Mouse (Mus musculus) myocyte (in vitro differentiated cells): Measurements from ENCODE around the gene Pgs1.

Experiments
- E2F4 ChIP-seq: IDR thresholded peaks from one replicate; pipeline ENCODE4 v1.6.1; 2011; ENCODE audit warnings: mild to moderate bottlenecking, control low read depth, moderate library complexity; ENCODE audit not compliant: insufficient read depth
- MYOD1 ChIP-seq, 3 experiments: IDR thresholded peaks; one replicate each; pipeline ENCODE4 v1.6.1; 2011; ENCODE audit warnings: control low read depth in 2 of 3, low read depth in 2 of 3, mild to moderate bottlenecking in 2 of 3, moderate library complexity in 1 of 3; ENCODE audit not compliant: insufficient read length in 2 of 3, control insufficient read depth in 1 of 3
- MYOG ChIP-seq, 3 experiments: IDR thresholded peaks; one replicate each; pipeline ENCODE4 v1.6.1; 2011; ENCODE audit warnings: control low read depth in 2 of 3, low read depth in 2 of 3, mild to moderate bottlenecking in 2 of 3; ENCODE audit not compliant: insufficient read length in 2 of 3, control insufficient read depth in 1 of 3, insufficient read depth in 1 of 3
- POLR2A ChIP-seq: IDR thresholded peaks from one replicate; pipeline ENCODE4 v1.6.1; 2011; ENCODE audit warnings: low read depth, mild to moderate bottlenecking, control low read depth, moderate library complexity; ENCODE audit not compliant: insufficient read length
- USF1 ChIP-seq: IDR thresholded peaks from one replicate; pipeline ENCODE4 v1.6.1; 2011; ENCODE audit warnings: low read depth, mild to moderate bottlenecking, control low read depth, moderate library complexity

DNA sequence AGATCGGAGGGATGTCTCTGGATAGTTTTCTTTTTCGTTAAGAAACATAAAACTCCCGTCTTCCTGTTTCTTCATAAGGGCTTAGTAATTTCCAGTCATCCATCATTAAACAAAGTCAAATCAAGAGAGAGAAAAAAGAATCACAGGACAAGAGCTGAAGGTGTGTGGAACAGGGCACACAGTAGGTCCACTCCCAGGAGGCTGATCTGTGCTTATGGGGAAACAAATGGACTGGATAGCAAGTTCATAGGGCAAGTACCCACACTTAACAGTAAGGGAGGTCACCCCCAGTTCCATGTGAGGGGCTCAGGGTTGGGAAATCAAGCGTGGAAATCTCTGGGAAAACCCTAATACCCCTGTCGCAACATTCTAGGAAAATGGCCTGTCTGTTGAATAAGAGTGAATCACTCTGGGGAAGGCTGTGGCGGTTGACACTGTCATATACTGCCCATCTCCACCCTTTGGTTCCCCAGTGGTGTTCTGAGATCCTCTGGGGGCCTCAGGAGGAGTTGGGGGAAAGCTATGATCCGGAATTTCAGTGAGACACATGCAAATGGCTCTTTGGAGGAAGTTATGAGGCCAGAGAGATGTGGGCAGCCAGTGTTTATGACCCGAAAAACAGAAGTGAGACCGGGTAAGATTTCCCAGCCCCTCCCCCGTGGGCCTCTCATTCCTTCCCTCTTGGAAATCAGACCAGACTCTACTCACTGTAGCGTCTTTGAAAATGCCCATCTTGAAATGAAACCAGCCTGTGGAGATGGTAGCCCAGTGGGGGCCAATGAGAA, 39.7 kb upstream of the Pgs1 start:
- TF ChIP-seq MYOD1 (IDR thresholded peaks at IDR 0.05; ENCODE audit: control insufficient read depth in 1 of 3, insufficient read length in 2 of 3, low read depth in 2 of 3) (no peak), MYOG (IDR thresholded peaks at IDR 0.05; ENCODE audit: control insufficient read depth in 1 of 3, insufficient read depth in 1 of 3, insufficient read length in 2 of 3, low read depth in 2 of 3) (no peak), E2F4 (no peak), POLR2A (no peak), USF1 (no peak)
